Mouse (Mus musculus) heart, adult 10 weeks (tissue): ENCODE data around the gene Nudt12. TPM values are rescaled to one million over a fixed set of nuclear protein-coding genes. Genes with fewer than 3 reads are reported as not detected.

ENCODE experiments used
- polyA plus RNA-seq: library from polyadenylated mRNA; stranded (reverse); fragments of 350-450 nt; fragmentation: Illumina TruSeq; extraction: RNeasy Lipid Tissue Mini Kit (QIAGEN cat#74804); gene quantifications from one replicate; pipeline ENCODE4 v1.2.3, GENCODE M21; 2014; ENCODE audit warnings: low read depth, low replicate concordance

Gene Nudt12
- polyA plus RNA-seq: 8.9 TPM

GRCm38 (mm10) chr17:59013091-59013459 lies at the start of gene Nudt12:
Gene Nudt12 (minus strand): TSS chr17:59013372.

GRCm38 (mm10) chr17:58991275-58991674 lies 21.9 kb downstream of the Nudt12 start, which contains the start of gene Pdzph1:
Gene Pdzph1 (minus strand): TSS chr17:58991375.

Other genes with a start within 250 kb of the Nudt12 start
- gene Pdzph1, start 22.0 kb downstream of the Nudt12 start, polyA plus RNA-seq: not detected